Mouse (Mus musculus): Measurements from ENCODE around the gene Rapgef3. TPM values are rescaled to one million over a fixed set of nuclear protein-coding genes. Genes with fewer than 3 reads are reported as not detected.

The Rapgef3 gene
- polyA plus RNA-seq, 1 experiment: 36.5 TPM

GRCm38 (mm10) chr15:97743961-97744525 is 23.7 kb downstream of the Rapgef3 start:
- no peak overlapping the region for H3K4me3 ChIP-seq (replicated peaks; ENCODE audit: insufficient read depth, low read depth, low read length)
- TF ChIP-seq POLR2A (IDR thresholded peaks at IDR 0.05; ENCODE audit: borderline replicate concordance, insufficient read depth, low read length): no peak
- no peak for TF ChIP-seq CTCF (IDR thresholded peaks at IDR 0.05; ENCODE audit: borderline replicate concordance, insufficient read depth, low read depth, low read length)
- no peaks in the 10 kb centered on the region for H3K27me3 ChIP-seq (ENCODE audit: control insufficient read depth, insufficient read depth, low read length)
- 73% methylated on average over 12 of the region's 12 CpGs for WGBS
- no peak overlapping the region for H3K27ac ChIP-seq (ENCODE audit: insufficient read depth, low read length)
- no peak for DNase-seq
- no peaks in the 10 kb centered on the region for H3K4me1 ChIP-seq (ENCODE audit: control insufficient read depth, insufficient read depth, low read length)

GRCm38 (mm10) chr15:97743210-97743609 is 24.6 kb downstream of the Rapgef3 start:
- DNase-seq: no peak
- Histone ChIP-seq H3K4me3 (replicated peaks; ENCODE audit: insufficient read depth, low read depth, low read length) (no peak overlapping the region), H3K27me3 (ENCODE audit: control insufficient read depth, insufficient read depth, low read length) (no peaks in the 10 kb centered on the region), H3K27ac (ENCODE audit: insufficient read depth, low read length) (no peak overlapping the region), H3K4me1 (ENCODE audit: control insufficient read depth, insufficient read depth, low read length) (no peaks in the 10 kb centered on the region)
- WGBS: 85% methylated on average over 5 of the region's 5 CpGs
- TF ChIP-seq POLR2A (IDR thresholded peaks at IDR 0.05; ENCODE audit: borderline replicate concordance, insufficient read depth, low read length) (no peak), CTCF (IDR thresholded peaks at IDR 0.05; ENCODE audit: borderline replicate concordance, insufficient read depth, low read depth, low read length) (no peak)

- H3K27me3 ChIP-seq (ENCODE audit: control insufficient read depth, insufficient read depth, low read length): no peaks in the 10 kb centered on the region
- no peak overlapping the region for H3K4me3 ChIP-seq (replicated peaks; ENCODE audit: insufficient read depth, low read depth, low read length)
- H3K4me1 ChIP-seq (ENCODE audit: control insufficient read depth, insufficient read depth, low read length): no peaks in the 10 kb centered on the region
- no peak for DNase-seq
- TF ChIP-seq CTCF (IDR thresholded peaks at IDR 0.05; ENCODE audit: borderline replicate concordance, insufficient read depth, low read depth, low read length) (no peak), POLR2A (IDR thresholded peaks at IDR 0.05; ENCODE audit: borderline replicate concordance, insufficient read depth, low read length) (no peak)
- WGBS: 75% methylated on average over 4 of the region's 4 CpGs
- H3K27ac ChIP-seq (ENCODE audit: insufficient read depth, low read length): no peak overlapping the region
Measured at GRCm38 (mm10) chr15:97742600-97742999, 25.2 kb downstream of the Rapgef3 start.

GRCm38 (mm10) chr15:97742074-97742473 is 25.7 kb downstream of the Rapgef3 start:
- Histone ChIP-seq H3K4me3 (replicated peaks; ENCODE audit: insufficient read depth, low read depth, low read length) (no peak overlapping the region), H3K4me1 (ENCODE audit: control insufficient read depth, insufficient read depth, low read length) (no peaks in the 10 kb centered on the region), H3K27ac (ENCODE audit: insufficient read depth, low read length) (no peak overlapping the region), H3K27me3 (ENCODE audit: control insufficient read depth, insufficient read depth, low read length) (no peaks in the 10 kb centered on the region)
- TF ChIP-seq CTCF (IDR thresholded peaks at IDR 0.05; ENCODE audit: borderline replicate concordance, insufficient read depth, low read depth, low read length) (no peak), POLR2A (IDR thresholded peaks at IDR 0.05; ENCODE audit: borderline replicate concordance, insufficient read depth, low read length) (no peak)
- 69% methylated on average over 7 of the region's 7 CpGs for WGBS
- DNase-seq: no peak

- H3K27ac ChIP-seq (ENCODE audit: insufficient read depth, low read length): no peak overlapping the region
- TF ChIP-seq CTCF (IDR thresholded peaks at IDR 0.05; ENCODE audit: borderline replicate concordance, insufficient read depth, low read depth, low read length) (no peak), POLR2A (IDR thresholded peaks at IDR 0.05; ENCODE audit: borderline replicate concordance, insufficient read depth, low read length) (no peak)
Measured at GRCm38 (mm10) chr15:97741662-97742061, 26.1 kb downstream of the Rapgef3 start.

GRCm38 (mm10) chr15:97740283-97740732 is 27.5 kb downstream of the Rapgef3 start:
- WGBS: 83% methylated on average over 9 of the region's 9 CpGs
- DNase-seq: no peak
- Histone ChIP-seq H3K4me3 (replicated peaks; ENCODE audit: insufficient read depth, low read depth, low read length) (no peak overlapping the region), H3K27me3 (ENCODE audit: control insufficient read depth, insufficient read depth, low read length) (no peaks in the 10 kb centered on the region), H3K27ac (ENCODE audit: insufficient read depth, low read length) (no peak overlapping the region), H3K4me1 (ENCODE audit: control insufficient read depth, insufficient read depth, low read length) (no peaks in the 10 kb centered on the region)
- TF ChIP-seq POLR2A (IDR thresholded peaks at IDR 0.05; ENCODE audit: borderline replicate concordance, insufficient read depth, low read length) (no peak), CTCF (IDR thresholded peaks at IDR 0.05; ENCODE audit: borderline replicate concordance, insufficient read depth, low read depth, low read length) (no peak)

More at GRCm38 (mm10) chr15:97741662-97742061, 26.1 kb downstream of the Rapgef3 start:
- Histone ChIP-seq H3K27me3 (ENCODE audit: control insufficient read depth, insufficient read depth, low read length) (no peaks in the 10 kb centered on the region), H3K4me3 (replicated peaks; ENCODE audit: insufficient read depth, low read depth, low read length) (no peak overlapping the region), H3K4me1 (ENCODE audit: control insufficient read depth, insufficient read depth, low read length) (no peaks in the 10 kb centered on the region)
- no peak for DNase-seq
- WGBS: 52% methylated on average over 12 of the region's 12 CpGs

GRCm38 (mm10) chr15:97738923-97739322 is 28.8 kb downstream of the Rapgef3 start:
- 92% methylated on average over 7 of the region's 7 CpGs for WGBS
- H3K27me3 ChIP-seq (ENCODE audit: control insufficient read depth, insufficient read depth, low read length): no peaks in the 10 kb centered on the region
- no peaks in the 10 kb centered on the region for H3K4me1 ChIP-seq (ENCODE audit: control insufficient read depth, insufficient read depth, low read length)
- DNase-seq: no peak
- H3K27ac ChIP-seq (ENCODE audit: insufficient read depth, low read length): no peak overlapping the region
- TF ChIP-seq POLR2A (IDR thresholded peaks at IDR 0.05; ENCODE audit: borderline replicate concordance, insufficient read depth, low read length) (no peak), CTCF (IDR thresholded peaks at IDR 0.05; ENCODE audit: borderline replicate concordance, insufficient read depth, low read depth, low read length) (no peak)
- H3K4me3 ChIP-seq (replicated peaks; ENCODE audit: insufficient read depth, low read depth, low read length): no peak overlapping the region

GRCm38 (mm10) chr15:97731988-97732387 is 35.8 kb downstream of the Rapgef3 start:
- DNase-seq: no peak
- Histone ChIP-seq H3K27me3 (ENCODE audit: control insufficient read depth, insufficient read depth, low read length) (no peaks in the 10 kb centered on the region), H3K4me3 (replicated peaks; ENCODE audit: insufficient read depth, low read depth, low read length) (no peak overlapping the region), H3K4me1 (ENCODE audit: control insufficient read depth, insufficient read depth, low read length) (no peaks in the 10 kb centered on the region), H3K27ac (ENCODE audit: insufficient read depth, low read length) (no peak overlapping the region)
- TF ChIP-seq CTCF (IDR thresholded peaks at IDR 0.05; ENCODE audit: borderline replicate concordance, insufficient read depth, low read depth, low read length): no peak
- TF ChIP-seq POLR2A (IDR thresholded peaks at IDR 0.05; ENCODE audit: borderline replicate concordance, insufficient read depth, low read length): no peak
- 71% methylated on average over 11 of the region's 11 CpGs for WGBS
